Mouse (Mus musculus): ENCODE data around the gene Pstpip1.

Pstpip1 gene

GRCm38 (mm10) chr9:56106274-56107072, 16.7 kb downstream of the Pstpip1 start:
- peak; percentile 34 for DNase-seq (ENCODE audit: low read depth, low spot score)

- peak; percentile 89 for DNase-seq (ENCODE audit: low read depth, low spot score)
Observed at GRCm38 (mm10) chr9:56107527-56107926, 17.8 kb downstream of the Pstpip1 start.

DNA sequence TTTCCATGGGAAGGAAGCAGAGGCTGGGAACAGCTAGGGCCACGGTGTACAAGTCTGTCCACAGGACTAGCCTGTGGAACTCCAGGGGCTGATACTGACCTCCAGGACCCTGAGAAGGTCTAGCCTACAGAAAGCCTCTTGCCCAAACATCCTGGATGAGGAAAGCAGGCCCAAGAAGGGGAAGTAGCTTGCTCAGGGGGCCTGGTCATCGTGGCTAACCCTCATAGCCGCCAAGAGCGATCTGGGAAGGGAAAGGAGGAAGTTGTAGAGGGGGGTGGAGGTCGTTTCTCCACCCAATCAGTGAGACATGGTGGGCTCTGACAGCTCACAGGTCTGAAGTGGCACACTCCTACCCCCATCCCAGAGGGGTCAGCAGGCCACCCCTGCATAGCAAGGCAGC, 18.4 kb downstream of the Pstpip1 start:
- no peak for DNase-seq (ENCODE audit: low read depth, low spot score)

DNA sequence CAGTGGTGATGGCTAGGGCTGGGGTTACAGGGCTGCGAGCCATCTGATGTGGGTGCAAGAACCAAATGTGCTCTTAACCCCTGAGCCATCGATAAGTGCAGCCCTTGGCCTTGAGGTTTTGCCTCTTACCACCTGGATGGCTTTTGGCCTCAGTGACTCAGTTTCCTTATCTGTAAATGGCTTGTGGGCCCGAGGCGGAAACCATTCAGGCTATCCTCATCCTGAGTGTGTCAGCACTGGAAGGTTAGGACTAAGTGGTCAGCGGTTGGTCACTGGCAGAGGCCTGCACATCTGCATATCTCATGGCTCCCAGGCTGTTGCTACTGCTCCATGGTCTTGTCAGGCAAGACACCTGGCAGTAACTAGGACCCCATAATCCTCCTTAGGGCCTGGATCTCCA, 28.3 kb downstream of the Pstpip1 start:
- DNase-seq (ENCODE audit: low read depth, low spot score) = no peak

GRCm38 (mm10) chr9:56118582-56118981, 28.8 kb downstream of the Pstpip1 start:
- DNase-seq (ENCODE audit: low read depth, low spot score) = peak; percentile 91

DNA sequence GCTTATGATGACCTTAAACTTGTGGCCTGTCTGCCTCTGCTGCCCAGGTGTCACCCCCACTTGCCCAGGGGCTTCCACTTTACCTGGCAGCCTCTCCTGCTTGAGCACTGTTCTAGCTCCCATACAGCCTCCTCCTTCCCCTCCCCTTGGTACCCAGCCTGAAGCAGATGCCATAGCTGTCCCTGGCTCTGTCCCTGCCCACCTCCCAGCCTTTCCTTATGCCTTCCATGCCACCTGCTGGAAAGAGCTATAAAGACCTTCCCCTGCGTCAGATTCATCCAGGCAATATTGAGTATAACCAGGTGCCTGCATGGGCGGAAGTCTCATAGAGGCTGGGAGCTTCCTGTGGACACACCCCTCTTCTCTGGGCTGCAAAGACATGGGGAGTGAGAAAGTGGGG, 29.9 kb downstream of the Pstpip1 start:
- no peak for DNase-seq (ENCODE audit: low read depth, low spot score)

DNA sequence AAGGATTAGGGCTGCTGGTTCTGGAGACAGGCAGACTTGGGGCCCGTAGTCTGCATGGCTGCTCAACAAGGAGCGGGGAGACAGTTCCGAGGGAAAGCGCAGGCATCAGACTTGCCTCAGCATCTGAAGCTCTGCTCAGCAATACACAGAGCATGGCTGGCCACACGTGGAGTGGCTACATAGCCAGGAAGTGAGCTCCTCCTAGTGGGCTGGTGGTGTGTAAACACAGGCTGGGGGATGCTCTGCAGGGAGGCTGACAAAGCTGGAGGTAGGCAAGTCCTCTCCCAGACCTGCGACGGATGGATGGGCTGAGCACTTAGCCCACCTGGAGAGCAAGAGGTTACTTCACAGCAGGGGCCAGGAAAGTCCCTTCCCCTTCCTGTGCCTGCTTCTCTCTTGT, 31.3 kb downstream of the Pstpip1 start:
- peak; percentile 89 for DNase-seq (ENCODE audit: low read depth, low spot score)

DNA sequence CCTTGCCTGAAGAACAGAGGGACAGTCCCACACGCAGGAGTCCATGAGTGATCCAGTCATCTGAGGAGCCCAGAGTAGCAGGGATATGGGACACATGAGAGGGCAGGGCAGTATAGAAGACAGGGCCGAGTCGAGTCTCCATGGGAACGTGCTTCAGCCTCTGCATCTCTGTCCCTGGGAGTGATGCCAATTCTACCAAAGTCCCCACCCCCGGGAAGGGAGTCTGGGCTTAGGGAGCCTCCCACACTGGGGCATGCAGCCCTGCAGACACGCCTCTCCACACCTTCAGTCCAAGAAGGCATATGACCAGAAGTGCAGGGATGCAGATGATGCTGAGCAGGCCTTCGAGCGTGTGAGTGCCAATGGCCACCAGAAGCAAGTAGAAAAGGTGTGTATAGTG, 33.2 kb downstream of the Pstpip1 start:
- DNase-seq (ENCODE audit: low read depth, low spot score) = no peak

- DNase-seq (ENCODE audit: low read depth, low spot score) = no peak
Observed at GRCm38 (mm10) chr9:56123613-56124012, 33.9 kb downstream of the Pstpip1 start.

GRCm38 (mm10) chr9:56124561-56124960, 34.8 kb downstream of the Pstpip1 start:
- peak; percentile 77 for DNase-seq (ENCODE audit: low read depth, low spot score)

GRCm38 (mm10) chr9:56126453-56127173, 36.9 kb downstream of the Pstpip1 start:
- DNase-seq (ENCODE audit: low read depth, low spot score) = no peak

DNA sequence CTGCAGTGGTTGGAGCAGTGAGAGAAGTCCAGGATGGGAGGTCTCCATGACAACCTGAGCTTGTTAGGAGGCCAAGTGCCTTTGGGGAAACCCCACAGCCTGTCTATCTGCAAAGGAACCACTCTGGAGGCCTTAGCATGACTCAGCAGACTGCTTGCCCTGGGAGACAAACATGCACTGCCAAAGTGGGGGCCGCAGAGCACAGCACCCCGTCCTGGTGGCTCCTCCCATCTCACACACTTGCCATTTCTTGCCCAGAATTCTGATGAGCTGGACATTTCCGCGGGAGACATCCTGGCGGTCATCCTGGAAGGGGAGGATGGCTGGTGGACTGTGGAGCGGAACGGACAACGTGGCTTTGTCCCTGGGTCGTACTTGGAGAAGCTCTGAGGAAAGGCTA, 38.6 kb downstream of the Pstpip1 start:
- DNase-seq (ENCODE audit: low read depth, low spot score) = no peak

GRCm38 (mm10) chr9:56129951-56130350, 40.2 kb downstream of the Pstpip1 start:
- no peak for DNase-seq (ENCODE audit: low read depth, low spot score)

- DNase-seq (ENCODE audit: low read depth, low spot score) = no peak
Observed at GRCm38 (mm10) chr9:56130536-56130935, 40.8 kb downstream of the Pstpip1 start.

GRCm38 (mm10) chr9:56131813-56132525, 42.2 kb downstream of the Pstpip1 start:
- DNase-seq (ENCODE audit: low read depth, low spot score) = no peak

- no peak for DNase-seq (ENCODE audit: low read depth, low spot score)
Observed at GRCm38 (mm10) chr9:56133970-56134369, 44.2 kb downstream of the Pstpip1 start.

DNA sequence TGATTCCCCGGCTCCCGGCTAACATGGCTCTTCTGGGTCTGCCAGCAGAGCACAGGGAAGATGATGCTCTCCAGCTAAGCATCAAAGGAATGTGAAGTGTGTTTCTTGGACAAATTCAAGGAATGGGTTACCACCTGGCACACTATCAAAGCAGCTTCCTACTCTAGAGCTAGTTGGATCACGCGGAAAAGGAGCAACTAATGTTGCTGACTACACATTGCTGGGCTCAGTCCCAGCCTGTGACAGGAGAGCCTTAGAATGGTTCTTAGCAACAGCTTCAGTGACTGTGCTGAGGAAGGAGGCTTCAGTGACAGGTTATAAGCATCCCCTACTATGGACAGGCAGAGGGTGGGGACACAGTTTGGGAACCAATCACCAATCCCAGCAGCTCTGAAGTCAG, 44.9 kb downstream of the Pstpip1 start:
- no peak for DNase-seq (ENCODE audit: low read depth, low spot score)

DNA sequence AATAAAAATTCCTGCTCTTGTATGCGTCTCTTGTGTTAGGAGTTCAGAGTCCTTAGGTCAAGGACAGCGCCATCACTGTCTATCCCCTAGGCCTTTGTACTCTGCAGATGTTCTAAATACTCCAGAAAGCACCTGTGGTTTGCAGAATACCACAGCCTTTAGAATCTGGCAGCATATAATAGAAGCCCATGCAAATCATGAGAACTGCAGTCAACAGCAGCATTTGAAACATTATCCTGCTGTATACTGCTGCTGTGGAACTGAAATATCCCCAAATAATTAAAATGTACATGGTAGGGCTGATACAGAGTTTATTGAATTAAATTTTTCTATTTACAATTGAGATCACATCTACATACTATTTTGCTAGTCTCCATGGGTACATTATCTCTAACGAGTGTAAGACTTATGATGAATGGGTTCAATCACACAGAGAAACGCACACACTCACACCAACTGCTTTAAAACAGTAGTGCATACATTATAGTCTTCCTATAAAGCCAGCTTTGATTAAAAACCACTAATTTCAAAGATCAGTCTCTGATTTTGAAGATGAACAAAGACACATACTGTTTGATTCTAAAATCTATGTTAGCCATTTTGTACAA, 45.9 kb downstream of the Pstpip1 start:
- DNase-seq (ENCODE audit: low read depth, low spot score) = peak; percentile 49

DNA sequence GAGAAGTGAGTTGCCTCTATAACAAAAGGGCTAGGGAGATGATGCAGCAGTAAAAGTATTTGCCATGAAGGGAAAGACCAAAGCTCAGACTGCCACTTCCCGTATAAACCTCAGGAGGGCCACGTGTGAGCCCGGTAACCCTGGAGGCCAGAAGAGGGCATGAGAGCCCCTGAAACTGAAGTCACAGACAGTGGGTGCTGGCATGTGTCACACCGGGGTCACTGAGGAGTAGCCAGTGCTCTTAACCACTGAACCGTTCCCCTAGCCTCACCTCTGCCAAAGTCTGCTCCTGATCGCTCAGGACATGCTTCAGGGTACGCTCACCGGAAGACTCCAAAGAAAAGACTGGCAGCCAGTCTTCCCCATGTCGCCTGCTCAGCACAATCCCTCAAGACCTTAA, 52.0 kb downstream of the Pstpip1 start:
- no peak for DNase-seq (ENCODE audit: low read depth, low spot score)

DNA sequence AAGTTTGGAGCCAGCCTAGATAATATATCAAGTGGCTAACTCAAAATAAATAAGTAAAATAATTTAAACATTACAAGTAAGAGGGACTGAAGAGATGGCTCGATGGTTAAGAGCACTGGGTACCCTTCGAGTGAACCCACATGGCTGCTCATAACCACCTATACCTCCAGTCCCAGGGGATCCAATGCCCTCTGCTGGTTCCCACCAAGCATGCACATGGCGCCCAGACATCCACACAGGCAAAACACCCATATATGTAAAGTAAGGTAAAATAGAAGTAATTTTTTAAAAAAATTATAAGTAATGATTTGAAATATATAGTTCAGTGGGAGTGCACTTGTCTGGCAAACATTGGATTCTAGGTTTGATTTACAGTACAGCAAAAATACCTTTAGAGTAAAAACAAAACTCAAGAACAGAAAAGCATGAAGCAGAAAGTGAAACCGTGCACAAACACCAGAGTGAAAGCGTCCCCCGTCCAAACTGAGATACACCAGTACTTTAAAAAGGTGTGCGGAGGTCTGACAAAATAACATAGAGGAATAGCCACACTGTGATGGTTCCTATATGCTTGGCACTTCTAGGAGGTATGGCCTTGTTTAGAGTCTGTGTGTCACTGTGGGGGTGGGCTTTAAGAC, 54.7 kb downstream of the Pstpip1 start:
- no peak for DNase-seq (ENCODE audit: low read depth, low spot score)

- no peak for DNase-seq (ENCODE audit: low read depth, low spot score)
Observed at GRCm38 (mm10) chr9:56146326-56146923, 56.7 kb downstream of the Pstpip1 start.
